Mouse (Mus musculus) adrenal gland, adult 18-20 months (tissue): ENCODE data around the gene Cdc25a. TPM values are rescaled to one million over a fixed set of nuclear protein-coding genes. Genes with fewer than 3 reads are reported as not detected.

ENCODE experiments used
- DNase-seq, 2 experiments: peaks; one replicate each; pipeline ENCODE4 v3.0.0; 2021 to 2022; ENCODE audit warnings: low spot score in 2 of 2
- total RNA-seq, 2 experiments: library from RNA; stranded (reverse); gene quantifications; 1 replicate in 1 of 2; 2 replicates in 1 of 2; pipeline ENCODE4 v1.2.3; 2021

The Cdc25a gene
- total RNA-seq, 2 experiments from 2014 or later: 10.9 to 14.1 TPM

GRCm38 (mm10) chr9:109891501-109891900 lies 16.1 kb downstream of the Cdc25a start:
- no peak for DNase-seq

- peak; percentile 73 to 79 for DNase-seq
These were observed 17.4 kb downstream of the Cdc25a start for GRCm38 (mm10) chr9:109892651-109893250.

- peak; percentile 59 to 64 for DNase-seq
These were observed 19.2 kb downstream of the Cdc25a start for GRCm38 (mm10) chr9:109894413-109895090.

- no peak for DNase-seq
These were observed 20.2 kb downstream of the Cdc25a start for GRCm38 (mm10) chr9:109895593-109895992.

GRCm38 (mm10) chr9:109896253-109897150 lies 21.1 kb downstream of the Cdc25a start:
- DNase-seq: no peak

- DNase-seq: no peak
These were observed 22.6 kb downstream of the Cdc25a start for GRCm38 (mm10) chr9:109898027-109898426.

GRCm38 (mm10) chr9:109899361-109899760 lies 24.0 kb downstream of the Cdc25a start:
- no peak for DNase-seq

- no peak for DNase-seq
These were observed 24.4 kb downstream of the Cdc25a start for GRCm38 (mm10) chr9:109899774-109900173.

GRCm38 (mm10) chr9:109900604-109901003 lies 25.2 kb downstream of the Cdc25a start:
- no peak for DNase-seq

GRCm38 (mm10) chr9:109902246-109902645 lies 26.9 kb downstream of the Cdc25a start:
- DNase-seq: no peak

- DNase-seq: no peak
These were observed 27.4 kb downstream of the Cdc25a start for GRCm38 (mm10) chr9:109902740-109903139.

- DNase-seq: peak in 1 of 2 experiments; percentile 48
These were observed 31.9 kb downstream of the Cdc25a start for GRCm38 (mm10) chr9:109907300-109907699.

GRCm38 (mm10) chr9:109907774-109908465 lies 32.5 kb downstream of the Cdc25a start:
- no peak for DNase-seq

GRCm38 (mm10) chr9:109909102-109909501 lies 33.7 kb downstream of the Cdc25a start:
- DNase-seq: no peak

GRCm38 (mm10) chr9:109909926-109910325 lies 34.5 kb downstream of the Cdc25a start:
- no peak for DNase-seq

- DNase-seq: no peak
These were observed 36.4 kb downstream of the Cdc25a start for GRCm38 (mm10) chr9:109911779-109912178.

- DNase-seq: no peak
These were observed 39.0 kb downstream of the Cdc25a start for GRCm38 (mm10) chr9:109914269-109914926.

GRCm38 (mm10) chr9:109917931-109918330 lies 42.6 kb downstream of the Cdc25a start:
- peak; percentile 36 to 41 for DNase-seq

GRCm38 (mm10) chr9:109929131-109929530 lies 53.8 kb downstream of the Cdc25a start:
- DNase-seq: no peak

GRCm38 (mm10) chr9:109930063-109930462 lies 54.7 kb downstream of the Cdc25a start:
- no peak for DNase-seq

- no peak for DNase-seq
These were observed 55.4 kb downstream of the Cdc25a start for GRCm38 (mm10) chr9:109930752-109931151.
